Mouse (Mus musculus) WW6 (cell line): ENCODE results near the gene Efcab5.

ENCODE experiments used
- DNase-seq: peaks from one replicate; pipeline ENCODE4 v3.0.0-alpha.2; 2013; ENCODE audit warnings: low read depth, low spot score

The Efcab5 gene

GRCm38 (mm10) chr11:77188868-77189267 lies at the start of gene Efcab5:
TSS of gene Efcab5 (minus strand) at chr11:77188968.
- DNase-seq: no peak

GRCm38 (mm10) chr11:77235267-77235666 lies 46.5 kb upstream of the Efcab5 start:
- DNase-seq: no peak

- no peak for DNase-seq
These were observed 42.7 kb upstream of the Efcab5 start for GRCm38 (mm10) chr11:77231514-77231913.

GRCm38 (mm10) chr11:77230765-77231164 lies 42.0 kb upstream of the Efcab5 start:
- no peak for DNase-seq

GRCm38 (mm10) chr11:77216761-77217130 lies 28.0 kb upstream of the Efcab5 start:
- DNase-seq: peak; percentile 28

GRCm38 (mm10) chr11:77215951-77216760 lies 27.4 kb upstream of the Efcab5 start, which contains the start of gene Ssh2:
TSS of gene Ssh2 (plus strand) at chr11:77216287.
- peak; percentile 77 for DNase-seq

GRCm38 (mm10) chr11:77215483-77215882 lies 26.7 kb upstream of the Efcab5 start:
- peak; percentile 31 for DNase-seq

GRCm38 (mm10) chr11:77214755-77215154 lies 26.0 kb upstream of the Efcab5 start:
- DNase-seq: peak; percentile 38

- DNase-seq: no peak
These were observed 25.4 kb upstream of the Efcab5 start for GRCm38 (mm10) chr11:77214142-77214692.

GRCm38 (mm10) chr11:77200703-77201102 lies 11.9 kb upstream of the Efcab5 start:
- no peak for DNase-seq

GRCm38 (mm10) chr11:77199636-77200035 lies 10.9 kb upstream of the Efcab5 start:
- DNase-seq: no peak

GRCm38 (mm10) chr11:77196181-77197143 lies 7.7 kb upstream of the Efcab5 start:
- no peak for DNase-seq

- no peak for DNase-seq
These were observed 6.8 kb upstream of the Efcab5 start for GRCm38 (mm10) chr11:77195360-77196109.

GRCm38 (mm10) chr11:77194762-77195161 lies 6.0 kb upstream of the Efcab5 start:
- no peak for DNase-seq

GRCm38 (mm10) chr11:77193941-77194553 lies 5.3 kb upstream of the Efcab5 start:
- DNase-seq: no peak

- DNase-seq: no peak
These were observed 4.6 kb upstream of the Efcab5 start for GRCm38 (mm10) chr11:77193410-77193809.

GRCm38 (mm10) chr11:77184926-77185325 lies 3.8 kb downstream of the Efcab5 start:
- no peak for DNase-seq

- no peak for DNase-seq
These were observed 6.2 kb downstream of the Efcab5 start for GRCm38 (mm10) chr11:77182616-77183015.

- DNase-seq: no peak
These were observed 6.7 kb downstream of the Efcab5 start for GRCm38 (mm10) chr11:77182041-77182440.

- no peak for DNase-seq
These were observed 7.2 kb downstream of the Efcab5 start for GRCm38 (mm10) chr11:77181528-77181927.

GRCm38 (mm10) chr11:77180886-77181285 lies 7.9 kb downstream of the Efcab5 start:
- no peak for DNase-seq
